Mouse (Mus musculus) v-Abl transformed pro-B cells (cell line): ENCODE measurements at regions not wholly inside any gene's neighbourhood (a gene's known extent, or its start where the extent isn't known, plus 50 kb on each side); places are given as distances from the start of the nearest gene placed in this dataset.

Source experiments
- in situ Hi-C, 2 experiments: fragments of 400-800 bp; cut with MboI; formaldehyde crosslinking; loops; one replicate each; pipeline ENCODE4 v1.15.1; 2025; ENCODE audit not compliant: unreplicated experiment in 2 of 2

- in situ Hi-C loops: no loop called here
These were observed 142.1 kb upstream of the Slc22a12 start for GRCm38 (mm10) chr19:6684921-6685320.

GRCm38 (mm10) chr19:6679392-6680307 is 136.8 kb upstream of the Slc22a12 start:
- in situ Hi-C loops: no loop called here

GRCm38 (mm10) chr19:6677511-6677910 is 134.7 kb upstream of the Slc22a12 start:
- in situ Hi-C loops: no loop called here

- in situ Hi-C loops: no loop called here
These were observed 132.8 kb upstream of the Slc22a12 start for GRCm38 (mm10) chr19:6675586-6675985.

- in situ Hi-C loops: no loop called here
These were observed 128.9 kb upstream of the Slc22a12 start for GRCm38 (mm10) chr19:6671696-6672095.

GRCm38 (mm10) chr19:6669881-6670280 is 127.0 kb upstream of the Slc22a12 start:
- in situ Hi-C loops: no loop called here

GRCm38 (mm10) chr19:6668545-6668944 is 125.7 kb upstream of the Slc22a12 start:
- in situ Hi-C loops: no loop called here

- in situ Hi-C loops: no loop called here
These were observed 123.4 kb upstream of the Slc22a12 start for GRCm38 (mm10) chr19:6666187-6666722.

GRCm38 (mm10) chr19:6665264-6666054 is 122.6 kb upstream of the Slc22a12 start:
- in situ Hi-C loops: no loop called here

- in situ Hi-C loops: loop anchor here in 1 of 2 experiments (5.0 kb wide), 1 partner anchor 82 kb away; no protein-coding TSS in a partner anchor
These were observed 121.6 kb upstream of the Slc22a12 start for GRCm38 (mm10) chr19:6664311-6664952.

- in situ Hi-C loops: loop anchor here in 1 of 2 experiments (5.0 kb wide), 1 partner anchor 81 kb away; no protein-coding TSS in a partner anchor
These were observed 120.6 kb upstream of the Slc22a12 start for GRCm38 (mm10) chr19:6663391-6663790.

- in situ Hi-C loops: loop anchor here in 1 of 2 experiments (5.0 kb wide), 1 partner anchor 80 kb away; no protein-coding TSS in a partner anchor
These were observed 119.6 kb upstream of the Slc22a12 start for GRCm38 (mm10) chr19:6662346-6662939.

- in situ Hi-C loops: loop anchor here in 1 of 2 experiments (5.0 kb wide), 1 partner anchor 79 kb away; no protein-coding TSS in a partner anchor
These were observed 118.7 kb upstream of the Slc22a12 start for GRCm38 (mm10) chr19:6661508-6661871.

- in situ Hi-C loops: loop anchor here in 1 of 2 experiments (5.0 kb wide), 1 partner anchor 79 kb away; no protein-coding TSS in a partner anchor
These were observed 118.1 kb upstream of the Slc22a12 start for GRCm38 (mm10) chr19:6660723-6661507.

GRCm38 (mm10) chr19:6660157-6660556 is 117.3 kb upstream of the Slc22a12 start:
- in situ Hi-C loops: loop anchor here in 1 of 2 experiments (5.0 kb wide), 1 partner anchor 78 kb away; no protein-coding TSS in a partner anchor

GRCm38 (mm10) chr19:6654550-6654949 is 111.7 kb upstream of the Slc22a12 start:
- in situ Hi-C loops: no loop called here

- in situ Hi-C loops: no loop called here
These were observed 109.9 kb upstream of the Slc22a12 start for GRCm38 (mm10) chr19:6652775-6653174.

GRCm38 (mm10) chr19:6651192-6651591 is 108.4 kb upstream of the Slc22a12 start:
- in situ Hi-C loops: no loop called here

GRCm38 (mm10) chr19:6649885-6650284 is 107.1 kb upstream of the Slc22a12 start:
- in situ Hi-C loops: no loop called here
